Mouse (Mus musculus) heart, adult 18-20 months (tissue): ENCODE data around the gene Map2k2. TPM values are rescaled to one million over a fixed set of nuclear protein-coding genes. Genes with fewer than 3 reads are reported as not detected.
"Not testable (repeated sequence)": the region's sequence is repeated elsewhere in the genome, so short reads cannot be mapped to it uniquely, and the experiment has no call there.

Experiments
- DNase-seq, 2 experiments: peaks; one replicate each; pipeline ENCODE4 v3.0.0; 2021 to 2022; ENCODE audit warnings: mixed read lengths in 1 of 2
- long read RNA-seq, 2 experiments: library from polyadenylated mRNA; stranded (forward); transcript quantifications; one replicate each; pipeline ENCODE4 v2.0.0; 2021
- total RNA-seq, 2 experiments: library from RNA; stranded (reverse); gene quantifications; 2 replicates each; pipeline ENCODE4 v1.2.3; 2021

Map2k2 gene
- 100 to 1,000 TPM; 118 to 132 TPM for total RNA-seq
- long read RNA-seq, experiment 1, transcript Map2k2-207 (11 exons, 2,405 nt) = minor isoform, 30 of 129 reads
- long read RNA-seq, experiment 1, transcript Map2k2-202 (11 exons, 1,556 nt) = major isoform, 82 of 129 reads
- long read RNA-seq, experiment 1, partial matches to known transcripts = 7 of 129 reads
- long read RNA-seq, experiment 1, other reads (novel, unspliced or antisense) = 10 of 129 reads
- long read RNA-seq, experiment 2, transcript Map2k2-207 (11 exons, 2,405 nt) = minor isoform, 6 of 74 reads
- long read RNA-seq, experiment 2, transcript Map2k2-202 (11 exons, 1,556 nt) = major isoform, 54 of 74 reads
- long read RNA-seq, experiment 2, partial matches to known transcripts = 8 of 74 reads
- long read RNA-seq, experiment 2, other reads (novel, unspliced or antisense) = 6 of 74 reads

DNA sequence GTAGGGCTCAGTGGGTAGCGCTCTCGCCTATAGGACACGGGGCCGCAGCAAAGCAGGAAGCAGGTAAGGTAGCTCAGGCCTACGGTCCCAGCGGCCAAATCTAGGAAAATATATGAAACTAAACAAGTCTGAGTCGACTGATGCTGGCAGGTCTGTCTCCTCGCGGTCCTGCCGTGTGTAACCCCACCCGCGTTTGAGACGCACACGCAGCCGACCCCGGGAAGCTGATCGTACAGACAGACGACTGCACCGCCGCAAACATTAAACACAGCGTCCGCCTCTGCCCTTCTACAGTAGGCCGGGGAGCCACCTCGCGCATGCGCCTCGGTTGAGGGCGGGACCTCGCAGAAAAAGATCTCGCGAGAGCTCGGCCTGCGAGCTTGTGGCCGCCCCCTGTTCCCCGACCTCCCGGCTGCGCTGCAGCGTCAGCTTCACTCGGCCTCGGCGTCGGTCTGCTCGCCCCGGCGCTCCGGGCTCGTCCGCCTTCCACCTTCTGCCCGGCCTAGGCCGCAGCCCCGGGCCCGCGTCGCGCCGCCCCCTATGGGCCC, at the start of gene Map2k2:
TSS of gene Map2k2 (plus strand) at position 351 of the 548 bp plus-strand sequence.
- peak; percentile 98 for DNase-seq

DNA sequence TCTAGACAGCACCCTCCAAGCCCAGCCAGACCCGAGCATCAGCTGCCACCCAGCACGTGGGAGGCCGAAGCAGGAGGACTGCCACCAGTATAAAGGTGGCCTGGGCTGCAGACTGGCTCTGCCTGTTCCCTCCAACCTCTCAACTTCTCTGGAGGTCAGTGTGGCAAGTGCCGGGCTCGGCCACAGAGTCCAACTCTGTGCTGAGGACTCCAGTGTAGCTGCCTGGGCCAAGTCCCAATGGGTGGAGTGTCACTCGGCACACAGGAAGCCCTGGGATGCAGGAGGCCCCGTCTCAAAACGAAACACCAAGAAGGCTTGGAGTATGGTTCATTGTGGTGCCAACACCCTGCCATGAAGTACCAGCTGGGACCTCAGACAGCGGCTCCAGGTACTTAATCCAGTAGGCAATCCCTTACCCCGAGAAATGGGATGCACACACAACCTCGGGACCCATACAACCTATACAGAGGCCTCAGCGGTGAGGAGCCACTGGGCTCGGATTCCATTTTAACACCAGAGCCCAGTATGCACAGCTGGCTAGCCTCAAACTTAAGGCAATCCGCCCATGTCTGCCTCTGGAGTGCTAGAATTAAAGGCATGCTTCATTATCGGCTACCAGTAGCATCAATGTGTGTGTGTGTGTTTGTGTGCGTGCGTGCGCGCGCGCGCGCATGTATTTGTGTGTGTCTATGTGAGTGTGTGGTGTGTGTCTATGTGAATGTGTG, 48.1 kb upstream of the Map2k2 start:
- peak; percentile 39 to 43 for DNase-seq

GRCm38 (mm10) chr10:81058896-81059295, 46.8 kb upstream of the Map2k2 start:
- no peak for DNase-seq

- peak; percentile 99 to 100 for DNase-seq
These were observed 45.8 kb upstream of the Map2k2 start, which contains the start of gene Sgta for GRCm38 (mm10) chr10:81059603-81060543. TSS of gene Sgta (minus strand) at chr10:81060181.

- DNase-seq = no peak
These were observed 43.0 kb upstream of the Map2k2 start for GRCm38 (mm10) chr10:81062710-81063109.

- not testable (repeated sequence) for DNase-seq
These were observed 41.2 kb upstream of the Map2k2 start for GRCm38 (mm10) chr10:81064519-81064918.

DNA sequence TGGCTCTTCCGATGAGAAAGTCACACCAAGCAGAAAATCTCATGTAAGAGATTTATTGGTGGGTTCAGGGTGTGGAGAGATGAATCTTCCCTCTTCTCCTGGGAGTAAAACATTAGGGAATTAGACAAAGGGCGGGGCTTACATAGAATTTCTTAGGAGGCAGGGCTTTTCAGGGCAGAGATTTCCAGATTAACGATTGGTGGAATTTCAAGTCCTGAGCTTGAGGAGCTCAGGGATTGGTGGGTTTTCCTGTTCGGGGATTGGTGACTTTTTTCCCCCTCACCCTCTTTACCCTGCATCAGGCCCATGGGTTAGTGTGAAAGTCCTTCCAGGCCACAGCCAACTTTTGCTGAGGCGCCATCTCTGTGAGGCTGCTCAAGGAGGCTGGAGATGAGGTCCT, 37.0 kb upstream of the Map2k2 start:
- DNase-seq = no peak

DNA sequence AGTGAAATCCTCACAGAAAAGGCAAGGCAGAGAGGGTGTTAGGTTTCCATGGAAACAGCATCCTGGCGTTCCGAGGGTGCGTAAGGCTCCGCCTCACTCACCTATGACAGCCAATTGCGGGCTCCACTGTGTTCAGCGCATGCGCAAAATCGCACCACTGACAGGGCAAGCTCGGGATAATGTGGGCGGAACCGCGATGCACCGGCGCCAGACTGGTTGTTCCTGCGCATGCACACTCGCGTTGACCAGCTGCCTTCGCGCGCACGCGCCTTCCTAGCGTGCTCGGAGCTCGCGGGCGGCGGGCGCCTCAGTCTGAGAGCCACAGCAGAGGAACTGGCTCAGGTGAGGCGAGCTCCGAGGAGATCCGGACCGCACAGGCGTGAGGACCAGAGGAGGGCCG, 35.9 kb upstream of the Map2k2 start, which contains the start of gene Thop1:
TSS of gene Thop1 (plus strand) at position 200 of the 400 bp plus-strand sequence.
- peak; percentile 97 to 99 for DNase-seq

DNA sequence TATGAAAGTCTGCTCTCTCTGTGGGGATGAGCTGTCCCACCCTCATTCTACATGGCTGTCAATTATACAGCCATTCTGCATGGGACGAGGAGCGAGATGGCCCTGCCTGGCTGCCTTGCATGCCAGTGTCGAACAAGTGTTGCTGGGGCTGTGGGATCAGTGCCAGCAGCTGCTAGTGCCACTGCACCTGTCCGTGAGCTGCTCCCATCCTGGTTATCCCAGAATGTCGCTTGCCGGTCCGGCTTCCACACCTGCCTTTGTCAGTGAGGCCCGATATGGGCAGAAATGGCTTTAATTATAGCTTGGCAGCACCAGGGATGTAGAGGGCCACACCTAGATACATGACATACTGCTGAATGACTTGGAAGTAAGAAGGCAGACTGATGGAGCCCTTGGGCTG, 33.4 kb upstream of the Map2k2 start:
- no peak for DNase-seq

- no peak for DNase-seq
These were observed 32.3 kb upstream of the Map2k2 start for GRCm38 (mm10) chr10:81073464-81073863.

DNA sequence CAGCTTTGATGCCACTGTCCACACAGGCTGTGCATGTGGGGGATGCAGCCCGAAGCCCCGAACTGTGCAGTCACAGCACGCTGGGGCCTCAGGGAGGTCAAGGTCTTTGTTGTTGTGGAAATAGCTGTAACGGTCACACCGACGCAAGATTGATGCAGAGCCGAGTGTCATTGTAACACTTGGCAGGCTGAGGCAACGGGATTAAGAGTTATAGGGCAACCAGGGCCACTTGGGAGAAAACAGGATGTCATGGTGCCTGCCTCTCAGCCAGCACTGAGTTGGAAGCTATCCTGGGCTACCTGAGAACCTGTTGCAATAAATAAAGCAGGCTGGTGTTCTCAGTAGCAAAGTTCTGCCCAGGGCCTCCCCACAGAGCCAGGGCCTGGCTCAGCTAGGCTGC, 30.0 kb upstream of the Map2k2 start:
- no peak for DNase-seq

- no peak for DNase-seq
These were observed 29.4 kb upstream of the Map2k2 start for GRCm38 (mm10) chr10:81076356-81076755.

- DNase-seq = no peak
These were observed 27.8 kb upstream of the Map2k2 start for GRCm38 (mm10) chr10:81077916-81078315.

DNA sequence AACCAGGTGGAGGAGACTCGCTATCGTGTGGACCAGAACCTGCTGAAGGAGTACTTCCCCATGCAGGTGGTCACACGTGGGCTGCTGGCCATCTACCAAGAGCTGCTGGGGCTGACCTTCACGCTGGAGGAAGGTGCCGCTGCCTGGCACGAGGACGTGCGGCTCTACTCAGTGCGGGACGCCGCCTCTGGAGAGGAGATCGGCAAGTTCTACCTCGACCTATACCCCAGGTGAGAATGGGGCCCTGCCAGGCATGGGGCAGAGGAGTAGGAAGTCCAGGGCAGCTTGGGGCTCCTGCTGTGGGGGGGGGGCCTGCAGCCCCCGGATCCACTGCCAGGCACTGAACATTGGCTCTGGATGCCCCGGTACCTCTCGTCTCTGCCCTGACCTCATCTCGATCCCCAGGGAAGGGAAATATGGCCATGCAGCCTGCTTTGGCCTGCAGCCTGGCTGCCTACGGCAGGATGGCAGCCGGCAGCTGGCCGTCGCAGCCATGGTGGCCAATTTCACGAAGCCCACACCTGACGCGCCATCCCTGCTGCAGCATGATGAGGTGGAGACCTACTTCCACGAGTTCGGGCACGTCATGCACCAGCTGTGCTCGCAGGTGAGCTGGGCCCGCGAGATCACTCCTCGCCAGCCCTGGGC, 25.6 kb upstream of the Map2k2 start:
- DNase-seq = no peak

- peak; percentile 64 to 85 for DNase-seq
These were observed 23.4 kb upstream of the Map2k2 start for GRCm38 (mm10) chr10:81082168-81082960.

DNA sequence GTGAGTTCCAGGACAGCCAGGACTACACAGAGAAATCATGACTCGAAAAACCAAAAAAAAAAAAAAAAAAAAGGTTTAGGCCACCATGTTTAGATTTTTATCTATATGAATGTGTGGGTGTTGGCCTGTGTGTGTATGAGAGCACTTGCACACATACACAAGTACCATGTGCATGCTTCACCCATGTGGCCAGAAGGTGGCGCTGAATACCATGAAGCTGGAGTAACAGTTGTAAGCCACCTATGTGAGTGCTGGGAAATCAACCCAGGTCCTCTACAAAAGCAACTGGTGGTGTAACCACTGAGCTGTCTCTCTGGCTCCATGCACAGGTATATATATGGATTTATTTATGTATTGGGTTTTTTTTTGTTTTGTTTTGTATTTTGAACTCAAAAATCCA, 18.7 kb upstream of the Map2k2 start:
- DNase-seq = peak in 1 of 2 experiments; percentile 22

DNA sequence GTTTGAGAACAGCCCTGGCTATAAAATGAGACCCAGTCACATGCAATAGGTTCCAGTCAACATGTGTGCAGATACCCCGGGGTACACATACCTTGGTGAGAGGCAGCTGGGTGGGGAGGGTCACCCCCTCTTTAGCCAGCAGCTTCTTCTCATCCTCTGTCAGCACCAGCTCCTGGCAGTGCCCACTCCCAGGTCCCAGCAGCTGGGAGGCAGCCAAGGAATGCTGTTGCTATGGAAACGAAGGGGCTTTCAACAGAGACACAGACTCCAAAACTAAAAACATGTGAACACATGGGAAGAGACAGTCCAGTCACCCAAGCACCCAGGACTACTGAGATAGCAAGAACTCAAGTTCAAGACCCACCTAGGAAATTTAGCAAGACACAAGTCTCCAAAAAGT, 16.5 kb upstream of the Map2k2 start:
- no peak for DNase-seq

DNA sequence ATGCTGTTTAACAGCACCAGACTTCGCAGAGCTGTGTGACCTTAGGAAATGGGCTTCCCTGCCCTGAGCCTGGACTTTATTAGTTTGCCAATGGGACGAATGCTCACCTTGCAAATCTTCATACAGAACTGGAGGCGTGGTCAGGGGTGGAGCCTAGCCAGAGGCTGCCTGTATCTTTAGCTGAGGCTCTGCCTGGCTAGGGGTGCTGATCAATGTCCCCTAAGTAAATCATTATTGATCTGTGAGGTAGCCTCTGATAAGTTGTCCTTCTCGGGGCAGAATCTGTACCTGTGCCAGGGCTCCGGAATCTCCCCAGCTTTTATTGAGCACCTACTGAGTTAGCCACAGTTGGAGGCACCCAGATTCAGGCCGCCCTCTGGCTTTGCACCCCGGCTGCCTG, 15.1 kb upstream of the Map2k2 start:
- no peak for DNase-seq

- peak; percentile 22 to 37 for DNase-seq
These were observed 13.1 kb upstream of the Map2k2 start for GRCm38 (mm10) chr10:81092465-81093250.
